Mouse (Mus musculus): Measurements from ENCODE around the gene Nr1i2. TPM values are rescaled to one million over a fixed set of nuclear protein-coding genes. Genes with fewer than 3 reads are reported as not detected.

The Nr1i2 gene
- total RNA-seq, 4 experiments from 2014 or later, result 0.13 TPM; not detected in 3

Other genes starting within 250 kb of the Nr1i2 start
- 100 to 1,000 TPM; 168 to 185 (median 177) TPM for gene Gsk3b, start 205.8 kb downstream of the Nr1i2 start, total RNA-seq (2022)
- gene Maats1, start 47.3 kb upstream of the Nr1i2 start, total RNA-seq (2022), result 1 to 10 TPM; 1.1 to 1.6 (median 1.4) TPM
- 100 to 1,000 TPM; 100 to 149 (median 127) TPM for gene Cox17, start 52.2 kb upstream of the Nr1i2 start, total RNA-seq (2022)
- not detected for gene Gm21987, start 52.2 kb upstream of the Nr1i2 start, total RNA-seq (2022)
- under 1 TPM; 0.35 to 0.89 (median 0.52) TPM for gene Popdc2, start 67.4 kb upstream of the Nr1i2 start, total RNA-seq (2022)
- gene Pla1a, start 138.3 kb upstream of the Nr1i2 start, total RNA-seq (2022), result 1 to 10 TPM in 3 of 4 experiments, under 1 TPM in 1; 0.78 to 2.0 (median 1.9) TPM
- gene Adprh, start 157.9 kb upstream of the Nr1i2 start, total RNA-seq (2022), result 10 to 100 TPM; 53.6 to 58.5 (median 55.7) TPM
- gene Cd80, start 160.7 kb upstream of the Nr1i2 start, total RNA-seq (2022), result under 1 TPM; 0.44 to 0.71 (median 0.64) TPM
- gene Timmdc1, start 227.8 kb upstream of the Nr1i2 start, total RNA-seq (2022), result 10 to 100 TPM; 24.6 to 32.1 (median 28.9) TPM

Measured in left cerebral cortex, adult 8-10 months (tissue).